Mouse (Mus musculus) cortical plate, adult 2 months (tissue): ENCODE data around the gene Foxp1.

Source experiments
- CTCF ChIP-seq: fragments of 200-500 bp; IDR thresholded peaks from 2 replicates; pipeline ENCODE4 v1.5.1; 2011; ENCODE audit warnings: mild to moderate bottlenecking, control low read depth, low read length; ENCODE audit not compliant: insufficient read depth; ENCODE audit errors: extremely low read depth
- POLR2A ChIP-seq: fragments of 200-500 bp; IDR thresholded peaks from 2 replicates; pipeline ENCODE4 v1.6.1; 2011; ENCODE audit warnings: mild to moderate bottlenecking, low read length, control low read depth; ENCODE audit not compliant: insufficient read depth; ENCODE audit errors: extremely low read depth

GRCm38 (mm10) chr6:99050288-99051006, 472.1 kb downstream of the Foxp1 start:
- TF ChIP-seq POLR2A (no peak), CTCF (no peak)
